Mouse (Mus musculus) heart, embryonic 15.5 days (tissue): ENCODE measurements around the gene Ostf1. TPM values are rescaled to one million over a fixed set of nuclear protein-coding genes. Genes with fewer than 3 reads are reported as not detected.
A peak's percentile ranks its signal among the peaks of the same experiment; 100 is the strongest.

Experiments used
- ATAC-seq: fragments of 200-750 bp; cut with Nextera tagmentation; replicated peaks from 2 replicates; pipeline ENCODE4 v1.8.0; 2017; ENCODE audit warnings: low read depth, moderate TSS enrichment; ENCODE audit not compliant: insufficient number of reproducible peaks, insufficient read depth, low FRiP score
- H3K27ac ChIP-seq: fragments of 300-500 bp; sonication (generic); 2 replicates; pipeline ENCODE4 v1.5.1; 2015; ENCODE audit warnings: mild to moderate bottlenecking, inconsistent platforms
- H3K27me3 ChIP-seq: fragments of 300-500 bp; sonication (generic); 2 replicates; pipeline ENCODE4 v1.6.1; 2015; ENCODE audit warnings: inconsistent platforms
- H3K36me3 ChIP-seq: fragments of 300-500 bp; sonication (generic); 2 replicates; pipeline ENCODE4 v1.6.1; 2015; ENCODE audit warnings: mild to moderate bottlenecking, inconsistent platforms
- H3K4me1 ChIP-seq: fragments of 300-500 bp; sonication (generic); replicated peaks from 2 replicates; pipeline ENCODE4 v1.6.1; 2015; ENCODE audit warnings: inconsistent platforms
- H3K4me2 ChIP-seq: fragments of 300-500 bp; sonication (generic); 2 replicates; pipeline ENCODE4 v1.6.1; 2015; ENCODE audit warnings: inconsistent platforms, mild to moderate bottlenecking, moderate library complexity
- H3K4me3 ChIP-seq: fragments of 300-500 bp; sonication (generic); 2 replicates; pipeline ENCODE4 v1.5.1; 2015; ENCODE audit warnings: mild to moderate bottlenecking, inconsistent platforms
- H3K9ac ChIP-seq: fragments of 300-500 bp; sonication (generic); 2 replicates; pipeline ENCODE4 v1.6.1; 2015; ENCODE audit warnings: mild to moderate bottlenecking, inconsistent platforms
- H3K9me3 ChIP-seq: fragments of 300-500 bp; sonication (generic); replicated peaks from 2 replicates; pipeline ENCODE4 v1.6.1; 2016; ENCODE audit warnings: inconsistent platforms
- WGBS: fragments of 180-500 bp; shearing (Covaris S2); methylation state at CpG from one replicate; pipeline ENCODE4 v1.1.7; 2015; ENCODE audit warnings: mixed read lengths; 5-methylcytosine and 5-hydroxymethylcytosine counted together
- polyA plus RNA-seq: library from polyadenylated mRNA; unstranded; fragments of >200 nt; fragmentation: Nextera tagmentation; extraction: Ambion mirVana; gene quantifications from 2 replicates; pipeline ENCODE4 v1.2.1, GENCODE M21; 2015

Gene Ostf1
- polyA plus RNA-seq, 1 experiment from 2014 or later, result 75.4 TPM

DNA sequence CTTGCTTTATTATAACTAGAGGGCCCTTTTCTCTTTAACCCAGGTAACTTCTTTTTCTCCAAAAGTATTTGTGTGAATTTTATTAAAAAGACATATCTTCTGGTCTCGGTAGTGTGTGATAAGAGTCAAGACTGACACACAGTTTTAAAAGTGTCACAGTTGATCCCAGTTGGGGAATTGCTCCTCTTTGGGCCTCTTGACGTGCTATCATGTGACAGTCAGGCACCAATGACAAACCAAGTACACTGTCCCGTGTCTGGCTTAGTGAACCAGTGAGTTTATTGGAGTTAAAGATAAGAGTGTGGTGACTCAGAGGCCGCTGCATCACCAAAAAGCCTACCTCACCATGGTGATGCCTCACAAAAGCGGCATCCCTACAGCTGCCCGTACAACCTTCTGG is 12.5 kb upstream of the Ostf1 start:
- peaks cover 8% of the 10 kb centered on the region for H3K4me1 ChIP-seq
- no peak overlapping the region for H3K4me3 ChIP-seq
- no peak overlapping the region for H3K9ac ChIP-seq
- no peak overlapping the region for H3K4me2 ChIP-seq
- no peak overlapping the region for H3K27ac ChIP-seq
- H3K27me3 ChIP-seq, result no peaks in the 10 kb centered on the region
- ATAC-seq, result no peak
- no peaks in the 10 kb centered on the region for H3K9me3 ChIP-seq
- WGBS, result 61% methylated on average over 6 of the region's 6 CpGs
- H3K36me3 ChIP-seq, result 0 out of 2 replicates have a peak, but pooled peaks cover 5% of the 10 kb centered on the region

GRCm38 (mm10) chr19:18643411-18643810 is 11.8 kb upstream of the Ostf1 start:
- ATAC-seq, result no peak
- WGBS, result 62% methylated on average over 4 of the region's 4 CpGs

GRCm38 (mm10) chr19:18641001-18641400 is 9.4 kb upstream of the Ostf1 start:
- Histone ChIP-seq H3K4me2 (no peak overlapping the region), H3K9ac (no peak overlapping the region), H3K9me3 (no peaks in the 10 kb centered on the region), H3K4me1 (no peaks in the 10 kb centered on the region), H3K36me3 (0 out of 2 replicates have a peak, but pooled peaks cover 5% of the 10 kb centered on the region), H3K4me3 (no peak overlapping the region), H3K27ac (no peak overlapping the region), H3K27me3 (no peaks in the 10 kb centered on the region)
- 63% methylated on average over 4 of the region's 4 CpGs for WGBS
- ATAC-seq, result no peak

More at GRCm38 (mm10) chr19:18643411-18643810, 11.8 kb upstream of the Ostf1 start:
- H3K27me3 ChIP-seq, result no peaks in the 10 kb centered on the region
- H3K4me3 ChIP-seq, result no peak overlapping the region
- H3K4me1 ChIP-seq, result peaks cover 8% of the 10 kb centered on the region
- no peak overlapping the region for H3K9ac ChIP-seq
- H3K9me3 ChIP-seq, result no peaks in the 10 kb centered on the region
- H3K4me2 ChIP-seq, result no peak overlapping the region
- H3K36me3 ChIP-seq, result 0 out of 2 replicates have a peak, but pooled peaks cover 5% of the 10 kb centered on the region
- no peak overlapping the region for H3K27ac ChIP-seq

GRCm38 (mm10) chr19:18639552-18639951 is 7.9 kb upstream of the Ostf1 start:
- Histone ChIP-seq H3K4me1 (no peaks in the 10 kb centered on the region), H3K4me3 (no peak overlapping the region), H3K9ac (no peak overlapping the region), H3K27me3 (no peaks in the 10 kb centered on the region), H3K9me3 (no peaks in the 10 kb centered on the region), H3K27ac (no peak overlapping the region), H3K4me2 (no peak overlapping the region), H3K36me3 (0 out of 2 replicates have a peak, but pooled peaks cover 5% of the 10 kb centered on the region)
- 29% methylated on average over 2 of the region's 2 CpGs for WGBS
- no peak for ATAC-seq

- no peak overlapping the region for H3K27ac ChIP-seq
Observed at GRCm38 (mm10) chr19:18638949-18639348, 7.3 kb upstream of the Ostf1 start.

GRCm38 (mm10) chr19:18637954-18638353 is 6.3 kb upstream of the Ostf1 start:
- Histone ChIP-seq H3K4me2 (no peak overlapping the region), H3K4me3 (no peak overlapping the region), H3K4me1 (no peaks in the 10 kb centered on the region), H3K36me3 (0 out of 2 replicates have a peak, but pooled peaks cover 5% of the 10 kb centered on the region), H3K27ac (no peak overlapping the region), H3K27me3 (no peaks in the 10 kb centered on the region), H3K9ac (no peak overlapping the region), H3K9me3 (no peaks in the 10 kb centered on the region)
- no peak for ATAC-seq
- 76% methylated on average over 5 of the region's 5 CpGs for WGBS

More at GRCm38 (mm10) chr19:18638949-18639348, 7.3 kb upstream of the Ostf1 start:
- H3K4me1 ChIP-seq, result no peaks in the 10 kb centered on the region
- ATAC-seq, result no peak
- H3K9ac ChIP-seq, result no peak overlapping the region
- H3K4me3 ChIP-seq, result no peak overlapping the region
- H3K4me2 ChIP-seq, result no peak overlapping the region
- no peaks in the 10 kb centered on the region for H3K27me3 ChIP-seq
- H3K36me3 ChIP-seq, result 0 out of 2 replicates have a peak, but pooled peaks cover 5% of the 10 kb centered on the region
- no peaks in the 10 kb centered on the region for H3K9me3 ChIP-seq
- 54% methylated on average over 5 of the region's 5 CpGs for WGBS

DNA sequence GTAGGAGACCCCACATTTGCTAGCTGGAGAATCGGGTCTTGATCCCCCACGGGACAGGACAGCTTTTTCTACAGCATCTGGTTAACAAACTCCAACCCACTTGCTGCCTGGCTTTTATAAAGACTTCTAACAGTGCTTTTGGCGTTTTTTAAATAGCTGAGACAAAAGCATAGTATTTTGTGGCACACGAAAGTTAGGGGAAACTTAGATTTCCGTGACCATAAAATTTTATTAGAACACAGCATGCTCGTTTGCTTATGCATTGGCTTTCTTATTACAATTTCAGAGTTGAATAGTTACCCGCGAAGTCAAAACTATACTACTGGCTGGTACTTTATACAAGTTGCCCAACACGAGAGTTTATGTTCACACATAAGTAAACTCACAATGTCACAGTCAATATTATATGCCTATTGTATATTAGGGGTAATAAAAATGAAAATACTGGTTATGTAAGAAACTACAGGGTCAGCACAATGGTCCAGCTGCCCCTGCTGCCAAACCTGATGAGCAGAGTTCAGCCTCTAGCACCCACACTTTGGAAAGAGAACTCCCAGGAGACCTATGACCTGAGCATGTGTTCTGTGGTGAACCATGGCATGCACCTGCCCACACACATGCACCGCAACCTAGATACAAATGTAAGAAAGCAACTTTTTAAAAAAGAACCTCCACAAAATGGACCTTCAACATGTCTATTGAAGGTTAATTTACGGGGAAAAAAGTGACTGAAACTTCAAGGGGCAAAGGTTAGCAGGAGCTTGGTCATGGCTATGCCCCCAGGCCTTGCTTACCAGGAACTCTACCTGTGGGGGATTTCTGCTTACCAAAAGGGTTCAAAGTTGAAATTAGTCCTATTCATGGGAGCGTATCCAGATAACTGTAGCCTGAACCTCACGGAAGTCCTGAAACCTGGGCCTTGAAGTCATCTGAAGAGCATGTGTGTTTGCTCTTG is 885 bp upstream of the Ostf1 start:
- peak overlapping the region; percentile 77 for H3K4me2 ChIP-seq
- H3K9me3 ChIP-seq, result no peaks in the 10 kb centered on the region
- WGBS, result 68% methylated on average over 13 of the region's 13 CpGs
- H3K27ac ChIP-seq, result no peak overlapping the region
- peak overlapping the region; percentile 94 for H3K4me3 ChIP-seq
- H3K27me3 ChIP-seq, result no peaks in the 10 kb centered on the region
- ATAC-seq, result no peak
- H3K36me3 ChIP-seq, result no peaks in the 10 kb centered on the region
- H3K9ac ChIP-seq, result peak overlapping the region; percentile 78
- H3K4me1 ChIP-seq, result peaks cover 16% of the 10 kb centered on the region

- Histone ChIP-seq H3K4me1 (peaks cover 16% of the 10 kb centered on the region), H3K36me3 (no peaks in the 10 kb centered on the region), H3K27ac (peak overlapping the region; percentile 92), H3K9ac (peak overlapping the region; percentile 78), H3K4me3 (peak overlapping the region; percentile 94), H3K4me2 (peak overlapping the region; percentile 77), H3K9me3 (no peaks in the 10 kb centered on the region), H3K27me3 (no peaks in the 10 kb centered on the region)
- ATAC-seq, result peak; percentile 69
- under 1% methylated on average over 40 of the region's 40 CpGs for WGBS
Observed at GRCm38 (mm10) chr19:18631161-18631643, 421 bp downstream of the Ostf1 start.

GRCm38 (mm10) chr19:18630221-18631119 is 1.2 kb downstream of the Ostf1 start:
- peak overlapping the region; percentile 94 for H3K4me3 ChIP-seq
- H3K27ac ChIP-seq, result peak overlapping the region; percentile 92
- H3K9me3 ChIP-seq, result no peaks in the 10 kb centered on the region
- H3K36me3 ChIP-seq, result no peaks in the 10 kb centered on the region
- no peak for ATAC-seq
- 6% methylated on average over 17 of the region's 17 CpGs for WGBS
- peak overlapping the region; percentile 78 for H3K9ac ChIP-seq
- H3K4me1 ChIP-seq, result peaks cover 16% of the 10 kb centered on the region
- no peaks in the 10 kb centered on the region for H3K27me3 ChIP-seq
- peak overlapping the region; percentile 77 for H3K4me2 ChIP-seq

DNA sequence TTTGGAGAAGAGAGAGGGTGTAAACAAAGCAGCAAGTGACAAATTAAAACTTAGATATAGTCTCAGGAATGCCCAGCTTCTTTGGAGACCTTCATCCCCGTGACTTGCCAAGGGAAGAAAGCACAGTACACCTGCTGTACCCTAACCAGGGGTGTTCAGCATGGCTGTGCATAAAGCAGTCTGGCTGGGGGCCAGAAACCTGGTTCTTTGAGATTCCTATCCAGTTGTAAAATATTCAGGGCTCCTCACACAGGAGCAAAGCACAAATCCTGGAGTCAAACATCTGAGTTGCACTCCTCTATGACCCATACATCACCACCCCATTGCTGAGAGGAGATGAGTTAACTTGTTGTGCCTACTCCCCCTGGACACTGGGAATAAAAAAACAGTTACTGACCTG is 2.0 kb downstream of the Ostf1 start:
- Histone ChIP-seq H3K27me3 (no peaks in the 10 kb centered on the region), H3K9ac (no peak overlapping the region), H3K27ac (peak overlapping the region; percentile 92), H3K36me3 (no peaks in the 10 kb centered on the region), H3K9me3 (no peaks in the 10 kb centered on the region), H3K4me3 (0 out of 2 replicates have a peak overlapping the region, but pooled peaks have one; percentile 94), H3K4me2 (peak overlapping the region; percentile 77; the same call in 1 of the 2 replicates), H3K4me1 (peaks cover 16% of the 10 kb centered on the region)
- WGBS, result 62% methylated on average over 1 of the region's 1 CpGs
- ATAC-seq, result no peak

DNA sequence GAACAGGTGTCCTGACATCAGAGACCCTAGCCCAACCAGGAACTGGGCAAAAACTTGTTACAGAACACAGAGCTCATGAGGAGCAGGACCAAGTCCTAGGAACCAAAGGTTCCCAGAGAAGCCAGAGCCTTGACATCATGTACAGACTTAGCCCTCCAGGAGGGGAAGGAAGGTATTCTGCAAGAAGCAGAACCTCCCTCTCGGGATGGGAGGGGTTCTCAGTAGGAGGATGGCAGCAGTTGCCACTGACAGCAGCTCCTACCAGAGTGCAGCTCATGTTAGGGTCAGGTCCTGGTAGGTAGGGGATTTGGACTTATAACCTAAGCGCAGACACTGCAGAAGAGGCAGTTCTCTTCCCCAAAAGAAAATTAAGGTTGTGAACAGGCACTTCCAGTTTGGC is 7.7 kb downstream of the Ostf1 start:
- Histone ChIP-seq H3K9ac (no peak overlapping the region), H3K27me3 (no peaks in the 10 kb centered on the region), H3K27ac (no peak overlapping the region), H3K9me3 (no peaks in the 10 kb centered on the region), H3K36me3 (no peaks in the 10 kb centered on the region), H3K4me2 (no peak overlapping the region), H3K4me1 (no peaks in the 10 kb centered on the region), H3K4me3 (no peak overlapping the region)
- 71% methylated on average over 2 of the region's 2 CpGs for WGBS
- no peak for ATAC-seq
